Mouse (Mus musculus) olfactory bulb, adult 2 months (tissue): ENCODE measurements around the gene Myo9b.

Source experiments
- CTCF ChIP-seq: fragments of 200-500 bp; IDR thresholded peaks from 2 replicates; pipeline ENCODE4 v1.5.1; 2012; ENCODE audit warnings: low read depth, mild to moderate bottlenecking, low read length, moderate library complexity; ENCODE audit not compliant: insufficient read depth
- POLR2A ChIP-seq: fragments of 200-500 bp; IDR thresholded peaks from 2 replicates; pipeline ENCODE4 v1.6.1; 2012; ENCODE audit warnings: mild to moderate bottlenecking, low read depth, low read length, moderate library complexity; ENCODE audit not compliant: insufficient read depth

GRCm38 (mm10) chr8:71401454-71401853, 128.9 kb downstream of the Myo9b start:
- TF ChIP-seq CTCF (no peak), POLR2A (no peak)
